Mouse (Mus musculus): ENCODE data around the gene Dand5.

Gene Dand5

DNA sequence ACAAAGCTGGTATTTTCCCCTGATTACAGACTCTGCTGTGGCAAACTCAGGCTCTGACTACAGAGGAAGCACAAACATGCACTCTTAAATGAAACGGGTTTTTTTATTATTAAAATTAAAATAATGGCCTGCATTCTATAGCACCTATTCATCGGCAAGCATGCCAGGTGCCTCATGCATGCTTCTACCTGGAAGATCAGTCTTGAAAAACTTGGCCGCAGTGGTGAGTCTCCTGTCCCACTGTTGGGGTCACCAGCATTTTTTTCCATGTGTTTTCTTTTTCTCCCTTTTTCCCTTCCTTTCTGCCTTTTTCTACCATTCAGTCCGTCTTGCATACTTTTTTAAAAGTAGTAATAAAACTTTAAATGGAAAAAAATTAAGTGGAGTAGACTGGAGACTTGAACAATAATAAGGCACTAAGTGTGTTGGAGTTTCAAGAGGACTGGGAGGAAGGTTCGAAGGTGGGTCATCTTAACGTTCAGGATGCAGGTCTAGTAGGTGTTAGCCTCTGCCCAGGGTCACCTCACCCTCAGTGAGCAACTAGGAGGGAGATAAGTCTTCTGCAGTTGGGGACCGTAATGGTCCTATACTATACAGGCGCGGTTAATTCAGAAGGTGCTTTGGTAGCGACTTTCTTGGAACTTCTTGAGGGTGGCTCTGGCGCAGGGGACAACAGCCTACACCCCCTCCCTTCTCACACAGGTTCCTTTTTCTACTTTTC lies 39.3 kb downstream of the Dand5 start:
- DNase-seq = no peak

DNA sequence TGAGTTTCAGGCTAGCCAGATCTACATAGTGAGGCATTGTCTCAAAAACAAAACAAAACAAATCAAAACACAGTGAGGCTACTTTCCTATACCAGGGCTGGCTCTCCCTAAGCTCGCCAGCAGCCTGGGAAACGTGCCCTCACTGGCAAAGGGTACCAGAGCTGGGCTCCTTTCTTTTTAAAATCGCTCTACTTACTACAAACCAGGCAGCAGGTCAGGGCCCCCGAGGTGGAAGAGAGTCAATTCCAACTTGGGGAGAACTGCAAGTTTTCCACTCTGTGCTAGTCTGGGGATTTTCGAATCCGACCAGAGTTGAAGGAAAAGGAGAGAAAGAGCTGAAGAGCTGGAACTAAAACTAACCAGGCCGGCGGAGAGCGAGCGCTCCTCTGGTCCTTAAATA lies 39.9 kb downstream of the Dand5 start:
- DNase-seq = no peak

DNA sequence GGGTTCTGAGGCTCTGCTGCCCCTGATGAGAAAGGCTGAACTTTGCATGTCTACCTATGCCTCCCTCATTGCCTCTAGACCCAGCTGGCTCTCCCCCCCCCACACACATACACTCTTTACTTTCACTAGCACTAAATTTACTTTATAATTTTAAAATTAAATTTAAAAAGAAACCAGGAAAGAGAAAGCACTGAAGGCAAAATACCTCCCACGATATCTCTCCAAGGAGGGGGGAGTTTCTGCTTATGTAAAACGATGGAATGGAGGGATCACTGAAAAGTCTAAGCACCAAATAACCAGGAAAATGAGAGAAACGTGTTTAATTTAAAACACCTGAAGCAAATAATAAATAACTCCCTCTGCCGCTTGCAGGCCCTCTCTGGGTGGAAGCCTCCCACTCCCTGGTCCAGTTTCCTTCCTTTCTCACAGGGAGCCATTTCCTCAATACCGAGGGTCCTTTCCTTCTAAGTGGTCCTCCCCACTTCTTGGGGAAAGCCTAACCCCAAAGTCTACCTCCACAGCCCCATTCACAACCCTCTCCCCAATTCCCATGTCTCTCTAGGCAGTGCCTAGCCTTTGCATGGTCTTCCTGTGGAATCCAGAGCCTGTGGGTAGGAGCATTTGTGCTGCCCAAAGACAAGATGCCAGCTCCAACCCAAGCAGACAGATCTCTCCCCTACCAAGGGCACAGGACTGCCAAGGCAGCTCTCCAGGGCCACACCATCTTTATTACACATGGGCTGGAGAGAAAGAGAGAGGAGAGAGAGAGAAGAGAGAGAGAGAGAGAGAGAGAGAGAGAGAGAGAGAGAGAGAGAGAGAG lies 40.7 kb downstream of the Dand5 start:
- no peak for DNase-seq

DNA sequence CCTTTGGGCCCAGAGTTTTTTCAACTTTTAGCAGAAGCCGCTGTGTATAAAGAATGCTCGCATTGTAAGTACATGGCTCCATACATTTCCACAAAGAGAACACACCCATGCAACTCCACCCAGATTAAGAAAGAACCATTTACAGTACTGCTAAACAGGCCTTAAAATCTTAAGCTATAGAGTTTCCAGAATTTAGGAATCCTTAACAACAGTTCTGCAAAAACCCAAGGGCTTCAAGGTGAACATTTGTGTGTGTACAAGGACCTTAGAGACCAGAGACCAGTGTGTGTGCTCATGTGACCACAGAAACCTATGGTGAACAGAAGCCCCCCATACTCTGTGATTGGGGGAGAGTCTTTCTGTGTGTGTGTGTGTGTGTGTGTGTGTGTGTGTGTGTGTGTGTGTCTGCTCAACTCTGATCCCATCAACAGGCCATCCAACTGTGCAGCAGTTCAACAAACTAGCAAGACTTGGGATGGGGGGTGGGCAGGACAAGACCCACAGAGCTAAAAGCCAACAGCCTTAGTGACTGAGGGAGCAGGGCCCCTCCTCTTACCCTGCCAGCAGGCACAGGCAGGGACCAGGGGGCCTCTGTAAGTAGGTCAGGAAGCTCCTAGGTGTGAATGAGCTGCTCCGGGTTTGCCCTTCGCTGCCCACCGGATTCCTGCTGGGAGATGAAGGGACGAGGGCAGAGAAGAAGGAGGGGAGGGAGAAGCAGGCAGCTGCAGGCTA lies 41.5 kb downstream of the Dand5 start:
- no peak for DNase-seq

DNA sequence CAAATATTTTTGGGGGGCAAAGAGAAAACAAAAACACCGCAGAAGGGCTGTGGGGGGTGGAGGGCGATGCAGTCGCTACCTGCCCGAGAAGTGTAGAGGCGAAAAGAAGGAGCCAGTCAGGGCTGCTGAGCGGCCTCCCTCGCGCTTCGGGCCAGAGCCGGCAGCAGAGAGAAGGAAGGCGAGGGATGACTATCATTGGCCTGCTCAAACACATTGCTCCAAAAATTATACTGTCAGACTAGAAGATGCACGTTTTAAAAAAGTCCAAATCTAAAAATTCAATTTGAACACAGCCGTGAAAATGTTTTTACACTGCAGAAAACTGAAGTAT lies 42.4 kb downstream of the Dand5 start:
- no peak for DNase-seq

DNA sequence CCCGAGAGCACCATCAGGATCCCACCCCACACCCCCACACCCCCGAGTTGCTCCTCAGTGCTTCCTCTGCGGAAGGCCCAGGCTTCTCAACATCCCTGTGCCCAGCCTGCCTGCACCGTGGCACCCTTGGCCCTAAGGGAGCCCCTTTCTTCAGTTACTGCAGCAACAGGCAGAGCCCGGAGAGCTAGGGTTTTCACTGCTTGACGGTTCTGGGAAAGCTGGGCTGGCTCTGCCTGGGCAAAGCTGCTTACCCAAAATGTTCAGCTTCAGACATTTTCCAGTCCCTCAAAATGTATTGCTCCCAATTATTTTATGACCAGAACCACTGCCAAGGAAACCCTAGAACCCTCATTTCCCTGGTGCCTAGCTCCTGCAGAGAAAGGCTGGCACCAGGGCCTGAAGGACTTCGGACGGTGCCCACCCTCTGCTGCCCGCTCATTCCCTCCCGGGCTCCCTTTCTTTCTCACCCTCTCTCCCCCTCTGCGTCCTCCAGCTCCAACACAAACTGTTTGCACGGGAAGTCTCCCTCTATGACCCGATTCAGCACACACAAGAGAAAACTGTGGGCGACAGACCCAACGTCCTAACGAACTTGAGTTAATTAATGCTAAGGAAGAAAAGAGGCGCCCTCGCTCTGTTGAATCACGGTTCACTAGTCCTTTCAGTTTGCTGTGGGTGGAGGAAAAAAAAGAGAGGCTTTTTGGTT lies 43.0 kb downstream of the Dand5 start:
- no peak for DNase-seq

DNA sequence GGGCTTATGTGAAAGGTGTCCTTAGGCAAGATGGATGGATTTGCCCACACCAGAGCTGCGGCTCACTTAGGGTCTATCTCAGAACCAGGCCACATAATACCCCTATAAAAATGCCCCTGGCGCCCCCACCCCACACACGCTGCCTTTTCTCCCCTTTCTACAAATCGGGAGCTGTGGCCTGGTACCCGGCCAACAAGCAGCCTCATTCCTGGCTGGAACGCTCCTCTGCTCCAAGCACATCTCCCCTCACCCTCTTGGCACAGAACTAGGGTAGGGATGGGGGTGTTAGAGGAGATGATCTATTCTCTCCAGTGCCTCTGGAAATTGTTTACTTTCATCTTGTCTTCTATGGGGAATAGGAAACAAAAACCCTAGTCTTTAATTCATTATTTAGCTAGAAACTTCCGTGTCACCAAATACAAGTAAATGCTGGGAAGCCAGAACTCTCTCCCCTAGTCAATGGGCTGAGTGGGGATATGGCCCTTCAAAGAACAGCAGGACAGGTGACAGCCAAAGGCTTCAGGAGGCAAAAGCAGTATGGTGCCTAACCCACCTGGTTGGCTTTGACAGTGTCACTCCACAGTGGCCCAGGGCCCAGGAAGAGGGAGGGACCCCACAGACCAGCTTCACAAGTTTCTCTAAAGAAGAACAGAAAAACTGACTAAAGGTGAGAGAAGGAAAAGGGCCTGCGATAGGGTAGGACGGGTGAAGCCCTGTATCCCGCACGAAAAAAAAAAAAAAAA lies 43.8 kb downstream of the Dand5 start:
- DNase-seq = no peak

DNA sequence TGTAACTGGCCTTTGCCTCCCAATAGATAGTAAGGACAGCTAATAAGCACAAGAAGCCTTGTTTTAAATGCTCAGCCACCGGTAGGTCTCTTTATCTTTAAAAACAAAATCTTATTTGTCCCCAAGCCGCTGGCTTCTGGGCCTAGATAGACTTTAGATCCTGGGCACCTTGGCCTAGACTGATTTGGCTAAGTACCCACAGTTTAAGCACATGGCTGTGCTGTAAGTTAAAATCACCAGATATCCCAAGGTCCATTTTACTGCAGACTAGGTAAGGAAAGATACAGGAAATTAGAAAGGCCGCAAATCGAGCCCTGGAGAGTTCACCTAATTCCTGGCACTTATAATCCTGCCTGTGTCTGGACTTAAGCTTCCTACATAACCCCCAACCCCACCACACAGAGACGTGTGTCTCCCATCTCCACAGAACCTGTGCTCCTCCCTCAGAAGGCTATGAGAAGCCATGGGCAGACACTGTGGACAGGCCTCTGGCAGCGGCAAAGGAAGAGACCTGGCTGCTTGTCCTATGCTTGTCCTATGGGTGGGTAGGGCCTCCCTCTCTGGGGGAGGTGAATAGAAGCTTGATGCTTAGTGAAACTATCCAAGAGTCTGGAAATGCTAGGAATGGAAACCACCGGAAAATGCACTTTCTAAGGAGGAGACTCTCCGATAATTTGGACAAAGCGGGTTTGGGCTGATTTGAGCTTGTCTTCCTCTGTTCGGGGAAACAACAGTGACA lies 44.6 kb downstream of the Dand5 start:
- DNase-seq = no peak

DNA sequence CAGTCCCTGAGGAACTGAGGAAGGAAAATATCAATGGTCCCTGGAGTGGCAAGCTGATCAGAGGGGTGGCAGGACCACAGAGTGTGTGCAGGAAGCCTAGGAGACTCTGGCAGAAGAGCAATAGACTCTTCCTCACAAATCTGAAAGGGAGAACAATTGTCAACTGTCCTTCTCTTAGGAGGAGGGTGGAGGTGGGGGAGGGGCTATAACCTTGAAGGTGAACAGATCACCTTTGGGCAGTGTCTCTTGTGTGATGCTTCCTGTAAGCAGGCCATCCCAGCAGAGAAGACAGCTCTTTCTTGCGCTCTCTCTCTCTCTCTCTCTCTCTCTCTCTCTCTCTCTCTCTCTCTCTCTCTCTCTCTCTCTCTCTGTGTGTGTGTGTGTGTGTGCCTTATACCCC lies 46.1 kb downstream of the Dand5 start:
- DNase-seq = no peak

DNA sequence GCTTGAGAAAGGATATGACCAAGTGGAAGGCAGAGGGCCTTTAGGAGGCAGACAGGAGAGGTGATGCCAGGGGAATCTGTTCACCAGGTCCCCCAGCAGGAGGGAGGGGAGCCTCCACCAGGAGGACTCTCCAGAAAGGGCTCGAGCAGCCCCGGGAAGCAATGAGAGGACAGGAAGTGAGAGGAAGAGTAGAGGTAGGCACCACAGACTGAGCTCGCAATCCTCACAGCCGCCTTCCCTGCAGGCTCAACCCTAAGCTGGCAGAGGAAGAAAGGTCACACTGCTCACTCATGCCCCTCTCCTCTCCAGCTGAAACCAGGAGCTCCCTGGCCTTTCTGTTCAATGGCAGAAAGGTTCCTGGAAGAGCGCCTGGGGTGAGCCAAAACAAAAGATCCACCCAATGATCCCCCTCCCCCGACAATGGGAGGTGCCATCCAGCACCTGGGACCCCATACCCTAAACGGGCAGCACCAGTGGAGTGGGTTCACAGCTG lies 47.0 kb downstream of the Dand5 start:
- DNase-seq = no peak

DNA sequence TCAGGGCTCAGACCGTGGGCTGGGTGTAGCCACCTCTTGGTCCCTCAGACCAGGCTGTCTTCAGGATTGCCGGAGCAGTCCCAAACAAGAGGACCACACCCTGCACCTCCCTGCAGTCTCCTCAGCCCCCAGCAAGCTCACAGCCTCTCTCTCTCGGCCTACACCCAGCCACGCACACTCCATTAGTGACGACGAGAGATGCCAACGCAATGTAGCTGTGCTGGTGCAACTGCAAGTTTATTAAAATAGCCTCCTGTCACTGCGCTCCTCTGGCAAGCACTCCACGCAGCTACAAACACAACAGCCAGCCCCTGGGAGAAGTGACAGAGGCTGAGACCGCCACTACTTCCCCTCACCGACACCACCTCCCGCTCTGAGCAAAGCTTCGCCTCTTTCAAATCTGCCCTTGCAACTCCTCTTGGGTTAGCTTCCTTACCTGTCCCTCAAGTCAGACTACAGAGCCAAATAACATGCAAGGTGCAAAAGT lies 47.5 kb downstream of the Dand5 start:
- no peak for DNase-seq

DNA sequence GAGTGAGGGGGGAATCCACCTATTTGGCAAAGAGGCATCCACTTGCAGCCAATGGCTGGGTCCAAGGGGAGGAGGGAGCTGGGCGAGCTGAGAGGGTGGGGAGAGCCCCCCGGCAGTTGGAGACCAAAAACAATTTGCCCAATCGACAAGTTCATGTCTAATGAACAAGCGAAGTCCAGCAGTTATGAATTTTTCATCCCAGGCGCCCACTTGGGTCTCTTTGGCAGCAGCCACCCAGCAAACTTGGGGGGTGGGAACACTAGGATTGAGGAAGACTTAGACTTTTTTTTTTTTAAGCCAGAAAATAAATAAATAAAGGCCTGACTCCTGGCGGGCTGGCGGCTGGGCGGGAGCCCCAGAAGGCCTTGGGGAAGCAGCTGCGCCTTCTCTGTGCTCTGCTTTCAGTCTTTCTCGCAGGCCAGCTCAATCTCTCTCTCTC lies 48.1 kb downstream of the Dand5 start:
- DNase-seq = peak; percentile 50

DNA sequence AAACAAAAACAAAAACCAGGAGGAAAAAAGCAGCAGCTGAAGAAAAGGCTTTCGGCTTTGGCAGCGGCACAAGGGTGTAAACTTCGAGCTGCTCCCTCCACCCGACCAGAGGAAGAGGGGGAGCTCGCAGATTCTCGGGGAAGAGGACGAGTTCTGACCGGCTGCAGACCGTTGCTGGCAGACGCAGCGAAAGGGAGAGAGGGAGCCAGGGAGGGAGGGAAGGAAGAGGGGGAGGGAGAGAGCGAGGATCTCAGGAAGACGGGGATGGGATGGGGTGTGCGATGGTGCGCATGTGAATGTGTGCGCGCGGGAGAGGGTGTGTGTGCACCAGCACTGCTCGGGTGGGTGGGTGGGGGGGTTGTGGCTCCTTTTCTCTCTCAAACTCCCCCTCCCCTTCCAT lies 48.8 kb downstream of the Dand5 start:
- DNase-seq = peak; percentile 76

DNA sequence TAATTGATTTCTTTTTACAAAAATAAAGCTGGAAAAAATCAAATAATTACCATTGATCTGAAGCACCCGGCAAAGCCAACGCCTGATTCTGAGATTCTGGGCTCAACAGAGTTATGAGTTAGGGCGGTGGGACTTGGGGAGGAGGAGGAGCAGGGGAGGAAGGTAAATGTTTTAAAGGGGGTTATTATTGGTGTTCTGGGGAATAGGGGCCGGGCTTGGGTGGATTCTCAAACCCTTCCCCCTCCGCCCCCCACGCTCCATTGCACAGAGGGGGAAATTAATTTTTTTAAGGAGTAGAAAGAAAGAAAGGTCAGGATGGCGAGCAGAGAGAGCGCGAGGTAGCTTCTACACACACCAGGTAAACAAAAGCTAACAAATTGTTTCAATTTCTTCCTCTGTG lies 49.3 kb downstream of the Dand5 start:
- no peak for DNase-seq

DNA sequence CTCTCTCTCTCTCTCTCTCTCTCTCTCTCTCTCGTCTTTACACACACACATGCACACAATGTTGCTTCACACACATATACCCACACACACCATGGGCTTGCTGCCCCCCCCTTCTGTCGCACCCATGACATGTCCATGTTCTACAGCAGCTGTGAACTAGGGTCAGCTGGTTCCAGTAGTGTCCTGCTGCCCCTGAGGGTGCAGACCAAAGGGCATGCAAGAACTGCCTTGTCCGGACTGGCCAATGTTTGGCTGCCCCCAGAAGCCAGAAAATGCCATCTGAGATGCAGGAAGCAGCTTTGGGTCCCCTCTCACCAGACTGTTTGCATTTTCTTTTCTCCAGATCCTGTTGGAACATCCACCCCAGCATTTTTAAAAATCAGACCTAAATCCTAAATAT lies 50.0 kb downstream of the Dand5 start:
- DNase-seq = no peak

DNA sequence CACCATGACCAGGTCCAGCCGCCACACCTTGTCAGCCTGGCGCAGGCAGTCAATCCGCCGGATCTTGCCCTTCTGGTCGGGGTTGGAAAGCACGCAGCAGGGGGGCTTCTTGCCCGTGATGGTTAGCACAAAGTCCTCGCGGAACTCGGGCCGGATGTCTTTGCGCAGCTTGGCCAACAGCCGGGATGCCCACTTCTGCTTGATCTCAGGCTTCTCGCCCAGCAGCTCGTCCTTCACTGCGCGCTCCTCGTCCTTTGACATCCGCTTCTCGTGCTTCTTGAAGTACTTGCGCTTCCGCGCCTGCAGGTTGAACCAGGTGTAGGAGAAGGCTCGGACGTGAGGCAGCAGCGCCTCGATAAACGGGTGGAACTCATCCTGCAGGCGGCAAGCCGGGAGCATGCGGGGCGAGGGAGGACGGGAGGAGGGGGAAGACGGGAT lies 50.7 kb downstream of the Dand5 start:
- no peak for DNase-seq

DNA sequence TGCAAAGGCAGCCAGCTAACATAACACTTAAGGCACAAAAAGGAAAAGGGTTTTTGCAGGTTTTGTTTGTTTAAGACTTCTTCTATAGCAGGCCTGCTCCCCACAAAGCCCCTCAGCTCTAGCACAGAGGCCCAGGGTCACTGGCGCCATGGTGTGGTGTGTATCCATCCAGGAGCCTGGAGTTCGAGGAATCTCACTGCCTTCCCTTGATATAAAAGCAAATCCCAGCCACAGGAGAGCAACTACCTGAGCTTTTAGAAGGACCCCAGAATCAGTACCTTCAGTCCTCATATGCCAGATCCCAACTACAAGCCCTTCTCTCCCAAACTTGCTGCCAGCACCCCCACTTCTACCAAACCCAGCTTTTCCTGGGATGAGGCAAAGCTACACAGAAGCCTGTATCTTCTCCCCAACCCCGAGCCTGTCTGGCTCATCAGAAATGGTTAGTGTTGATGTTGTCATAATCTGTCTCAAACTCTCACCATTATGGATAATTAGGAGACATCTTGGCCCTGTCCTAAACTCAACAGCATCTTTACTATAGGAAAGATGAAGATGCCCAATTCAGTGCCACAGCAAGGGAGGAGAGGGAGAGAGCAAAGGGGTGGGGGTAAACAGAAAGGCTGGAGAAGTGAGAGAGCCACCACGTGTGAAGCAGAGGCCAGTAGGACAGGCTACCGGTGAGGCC lies 51.5 kb downstream of the Dand5 start:
- no peak for DNase-seq

DNA sequence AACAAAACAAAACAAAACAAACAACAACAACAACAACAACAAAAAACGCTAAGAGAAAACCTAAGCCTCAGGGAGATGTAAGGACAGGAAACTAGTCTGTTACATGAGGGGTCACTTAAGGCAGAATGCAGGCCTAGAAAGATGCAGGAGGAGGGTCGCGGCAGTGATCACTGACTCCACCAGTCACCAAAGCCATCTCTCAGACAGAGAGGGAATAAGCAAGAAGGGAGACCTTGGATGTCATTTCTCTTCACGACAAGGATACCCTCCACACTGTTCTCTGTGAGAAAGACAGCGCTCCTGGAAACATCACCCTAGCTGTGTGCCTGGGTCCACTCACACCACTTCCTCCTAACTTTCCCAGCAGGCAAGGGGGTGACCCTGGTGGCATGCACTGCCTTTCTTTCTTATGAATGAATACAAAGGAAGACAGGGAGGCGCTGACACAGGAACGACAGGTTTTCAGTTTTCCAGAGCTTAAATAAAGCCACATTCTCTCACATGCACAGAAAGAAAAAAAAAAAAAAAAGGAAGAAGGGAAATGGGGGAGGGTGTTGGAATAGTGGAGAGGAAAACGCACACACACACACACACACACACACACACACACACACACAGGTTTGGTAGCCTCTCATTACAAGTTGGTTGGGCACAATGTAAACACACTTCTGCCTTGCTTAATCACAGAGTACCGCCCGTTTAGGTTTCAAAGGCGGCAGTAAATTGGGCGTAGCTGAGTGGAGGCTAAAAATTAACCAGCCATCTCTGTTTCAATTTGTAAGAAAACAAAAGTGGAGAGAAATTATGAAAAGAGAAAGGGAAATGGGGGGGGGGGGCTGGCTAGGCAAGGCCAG lies 52.3 kb downstream of the Dand5 start:
- DNase-seq = no peak

DNA sequence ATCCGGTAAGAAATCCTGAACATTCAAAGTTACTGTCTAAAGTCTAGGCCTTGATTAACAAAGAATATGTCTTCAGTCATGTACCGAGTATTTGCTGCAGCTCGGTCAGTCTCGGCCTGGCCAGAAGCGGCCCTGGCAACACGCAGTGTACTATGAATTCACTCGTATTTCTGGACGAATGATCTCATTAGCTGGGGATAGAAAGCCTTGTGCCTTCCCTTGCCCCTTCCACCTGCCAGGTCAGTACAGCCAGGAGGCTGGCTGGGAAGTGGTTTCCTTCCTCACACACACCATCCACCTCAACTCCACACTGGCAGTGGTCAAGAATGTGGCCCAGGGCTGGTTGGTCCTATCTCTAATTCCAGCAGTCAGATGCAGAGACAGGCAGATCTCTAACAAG lies 53.3 kb downstream of the Dand5 start:
- no peak for DNase-seq
